Mouse (Mus musculus): ENCODE data around the gene Eif4e2. TPM values are rescaled to one million over a fixed set of nuclear protein-coding genes. Genes with fewer than 3 reads are reported as not detected.

Eif4e2 gene
- polyA plus RNA-seq, 1 experiment from 2014 or later = 131 TPM

DNA sequence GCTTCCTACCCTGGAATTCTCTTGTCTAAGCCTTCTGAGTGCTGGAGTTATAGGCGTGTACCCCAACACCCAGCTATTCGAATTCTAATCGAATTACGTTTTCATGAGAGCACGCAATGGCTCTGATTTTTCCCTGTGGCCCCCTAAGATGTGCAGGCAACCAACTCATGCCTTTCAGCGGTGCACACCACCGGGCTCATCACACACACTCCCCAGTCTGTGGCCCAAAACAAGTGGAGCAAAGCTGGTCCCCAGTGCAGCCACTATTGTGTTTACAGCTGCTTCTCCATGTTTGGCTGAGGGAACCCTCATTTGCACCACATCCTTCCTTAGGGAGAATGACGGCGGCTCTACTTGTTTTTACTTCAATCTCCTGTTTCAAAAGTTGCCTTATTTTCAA, 49.5 kb downstream of the Eif4e2 start:
- DNase-seq (ENCODE audit: low spot score) (no peak), ATAC-seq (replicated peaks; ENCODE audit: low FRiP score, low TSS enrichment, low read depth) (no peak)
- Histone ChIP-seq H3K36me3 (ENCODE audit: control insufficient read depth, insufficient read depth, low read length) (no peaks in the 10 kb centered on the region), H3K4me2 (ENCODE audit: low read length) (no peak overlapping the region), H3K4me3 (ENCODE audit: low read depth, low read length) (no peak overlapping the region), H3K27ac (ENCODE audit: low read depth) (no peak overlapping the region), H3K9ac (ENCODE audit: low read length) (no peak overlapping the region), H3K4me1 (replicated peaks; ENCODE audit: control insufficient read depth, insufficient read depth, low read length) (peaks cover 9% of the 10 kb centered on the region; the same call in 1 of the 2 replicates), H3K9me3 (ENCODE audit: control insufficient read depth, low read length) (no peaks in the 10 kb centered on the region), H3K27me3 (replicated peaks; ENCODE audit: control insufficient read depth, insufficient read depth, low read length) (peaks cover 83% of the 10 kb centered on the region)
- WGBS = 5% methylated on average over 9 of the region's 9 CpGs

DNA sequence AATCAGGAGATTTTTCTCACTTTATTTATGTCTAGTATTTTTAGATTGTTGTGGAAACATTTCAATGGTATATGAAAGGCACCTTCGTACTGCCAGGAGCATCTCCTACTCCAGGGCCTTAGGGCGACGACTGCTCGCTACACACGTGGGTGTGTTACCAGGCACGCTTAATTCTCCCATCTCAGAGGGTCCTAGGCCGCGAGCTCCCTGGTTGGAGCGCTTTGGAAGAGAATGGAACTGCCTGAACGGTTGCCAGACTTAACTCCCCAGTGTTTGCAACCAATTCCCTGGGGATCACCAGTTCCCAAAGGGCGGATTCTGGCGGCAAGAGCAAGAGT, 50.1 kb downstream of the Eif4e2 start:
- WGBS = under 1% methylated on average over 12 of the region's 12 CpGs
- DNase-seq (ENCODE audit: low spot score) (no peak), ATAC-seq (replicated peaks; ENCODE audit: low FRiP score, low TSS enrichment, low read depth) (no peak)
- Histone ChIP-seq H3K4me3 (ENCODE audit: low read depth, low read length) (peak overlapping the region; percentile 44), H3K4me2 (ENCODE audit: low read length) (peak overlapping the region; percentile 94), H3K4me1 (replicated peaks; ENCODE audit: control insufficient read depth, insufficient read depth, low read length) (peaks cover 9% of the 10 kb centered on the region; the same call in 1 of the 2 replicates), H3K36me3 (ENCODE audit: control insufficient read depth, insufficient read depth, low read length) (no peaks in the 10 kb centered on the region), H3K27me3 (replicated peaks; ENCODE audit: control insufficient read depth, insufficient read depth, low read length) (peaks cover 79% of the 10 kb centered on the region), H3K9me3 (ENCODE audit: control insufficient read depth, low read length) (no peaks in the 10 kb centered on the region), H3K27ac (ENCODE audit: low read depth) (no peak overlapping the region), H3K9ac (ENCODE audit: low read length) (no peak overlapping the region)

DNA sequence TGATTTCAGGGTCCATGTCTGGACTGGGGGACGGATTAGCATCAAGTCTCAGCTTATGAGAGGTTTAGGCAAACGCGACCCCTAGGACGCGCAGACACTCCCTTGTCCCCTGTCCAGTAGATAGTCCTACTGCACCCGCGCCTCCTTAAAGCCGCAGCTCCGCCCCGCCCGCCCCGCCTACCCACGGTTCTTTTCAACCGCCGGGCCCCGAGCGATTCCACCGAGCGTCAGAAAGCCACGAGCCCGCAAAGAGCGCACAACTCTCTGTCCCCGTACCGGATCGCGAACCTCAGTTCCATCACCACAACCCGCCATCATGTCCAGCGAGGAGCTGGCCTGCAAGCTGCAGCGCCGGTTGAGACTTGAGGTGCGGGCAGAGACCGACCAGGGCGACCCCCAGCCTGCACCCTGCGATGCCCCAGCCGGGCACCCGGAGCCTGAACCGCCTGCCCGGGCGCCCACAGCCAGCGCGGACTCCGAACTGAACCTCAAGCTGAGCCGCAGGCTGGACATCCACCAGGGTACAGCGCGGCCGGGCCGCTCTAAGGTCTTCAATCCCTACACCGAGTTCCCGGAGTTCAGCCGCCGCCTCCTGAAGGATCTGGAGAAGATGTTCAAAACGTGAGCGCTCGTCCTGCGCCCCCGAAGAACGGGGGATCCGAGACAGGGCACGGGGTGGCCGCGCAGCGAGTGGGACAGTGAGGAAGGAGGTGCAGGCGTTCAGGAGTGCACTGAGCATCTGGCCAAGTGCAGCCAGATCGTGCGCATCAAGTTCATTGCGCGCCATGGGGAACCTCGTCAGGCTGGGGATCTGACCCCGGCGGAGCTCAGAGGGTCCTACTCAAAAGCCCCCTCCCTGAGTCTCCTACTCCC, 50.7 kb downstream of the Eif4e2 start, which contains the start of gene Efhd1:
Gene Efhd1, plus strand, starts transcription at position 230 of the 873 bp plus-strand sequence.
- no peak for ATAC-seq (replicated peaks; ENCODE audit: low FRiP score, low TSS enrichment, low read depth)

DNA sequence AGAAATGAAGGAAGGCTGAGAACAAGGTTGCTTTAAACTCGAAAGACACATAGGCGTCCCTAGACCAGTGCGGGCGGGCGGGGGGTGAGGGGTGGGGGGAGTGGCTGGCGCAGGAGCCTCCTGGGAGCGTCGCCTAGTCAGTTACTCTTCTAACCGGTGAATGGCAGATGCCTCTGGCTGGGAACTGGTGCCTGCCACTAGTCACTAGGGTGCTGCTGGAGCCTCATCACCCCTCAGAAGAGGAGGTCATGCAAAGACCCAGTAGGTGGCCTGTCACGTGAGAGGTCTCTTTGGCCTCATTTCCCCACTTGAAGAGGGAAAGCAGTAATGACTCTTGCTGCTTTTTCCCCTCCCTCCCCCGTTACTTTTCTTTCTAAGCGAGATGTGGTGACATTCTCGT, 51.5 kb downstream of the Eif4e2 start:
- WGBS = under 1% methylated on average over 13 of the region's 13 CpGs
- DNase-seq (ENCODE audit: low spot score) (no peak), ATAC-seq (replicated peaks; ENCODE audit: low FRiP score, low TSS enrichment, low read depth) (no peak)
- peak overlapping the region; percentile 44; the same call in 1 of the 2 replicates for H3K4me3 ChIP-seq (ENCODE audit: low read depth, low read length)
- H3K4me1 ChIP-seq (replicated peaks; ENCODE audit: control insufficient read depth, insufficient read depth, low read length) = peaks cover 9% of the 10 kb centered on the region; the same call in 1 of the 2 replicates
- no peak overlapping the region for H3K9ac ChIP-seq (ENCODE audit: low read length)
- no peaks in the 10 kb centered on the region for H3K36me3 ChIP-seq (ENCODE audit: control insufficient read depth, insufficient read depth, low read length)
- H3K4me2 ChIP-seq (ENCODE audit: low read length) = peak overlapping the region; percentile 94
- H3K9me3 ChIP-seq (ENCODE audit: control insufficient read depth, low read length) = no peaks in the 10 kb centered on the region
- H3K27ac ChIP-seq (ENCODE audit: low read depth) = no peak overlapping the region
- peaks cover 66% of the 10 kb centered on the region for H3K27me3 ChIP-seq (replicated peaks; ENCODE audit: control insufficient read depth, insufficient read depth, low read length)

More for the DNA sequence above, 50.7 kb downstream of the Eif4e2 start, which contains the start of gene Efhd1:
- DNase-seq (ENCODE audit: low spot score) = peak; percentile 80
- H3K36me3 ChIP-seq (ENCODE audit: control insufficient read depth, insufficient read depth, low read length) = no peaks in the 10 kb centered on the region
- peaks cover 9% of the 10 kb centered on the region; the same call in 1 of the 2 replicates for H3K4me1 ChIP-seq (replicated peaks; ENCODE audit: control insufficient read depth, insufficient read depth, low read length)
- peak within 1 kb of the TSS; percentile 44 for H3K4me3 ChIP-seq (ENCODE audit: low read depth, low read length)
- peaks cover 73% of the 10 kb centered on the region for H3K27me3 ChIP-seq (replicated peaks; ENCODE audit: control insufficient read depth, insufficient read depth, low read length)
- no peaks in the 10 kb centered on the region for H3K9me3 ChIP-seq (ENCODE audit: control insufficient read depth, low read length)
- peak within 1 kb of the TSS; percentile 94 for H3K4me2 ChIP-seq (ENCODE audit: low read length)
- under 1% methylated on average over 70 of the region's 70 CpGs for WGBS
- H3K27ac ChIP-seq (ENCODE audit: low read depth) = no peak within 1 kb of the TSS
- peak within 1 kb of the TSS; percentile 35; the same call in 1 of the 2 replicates for H3K9ac ChIP-seq (ENCODE audit: low read length)

DNA sequence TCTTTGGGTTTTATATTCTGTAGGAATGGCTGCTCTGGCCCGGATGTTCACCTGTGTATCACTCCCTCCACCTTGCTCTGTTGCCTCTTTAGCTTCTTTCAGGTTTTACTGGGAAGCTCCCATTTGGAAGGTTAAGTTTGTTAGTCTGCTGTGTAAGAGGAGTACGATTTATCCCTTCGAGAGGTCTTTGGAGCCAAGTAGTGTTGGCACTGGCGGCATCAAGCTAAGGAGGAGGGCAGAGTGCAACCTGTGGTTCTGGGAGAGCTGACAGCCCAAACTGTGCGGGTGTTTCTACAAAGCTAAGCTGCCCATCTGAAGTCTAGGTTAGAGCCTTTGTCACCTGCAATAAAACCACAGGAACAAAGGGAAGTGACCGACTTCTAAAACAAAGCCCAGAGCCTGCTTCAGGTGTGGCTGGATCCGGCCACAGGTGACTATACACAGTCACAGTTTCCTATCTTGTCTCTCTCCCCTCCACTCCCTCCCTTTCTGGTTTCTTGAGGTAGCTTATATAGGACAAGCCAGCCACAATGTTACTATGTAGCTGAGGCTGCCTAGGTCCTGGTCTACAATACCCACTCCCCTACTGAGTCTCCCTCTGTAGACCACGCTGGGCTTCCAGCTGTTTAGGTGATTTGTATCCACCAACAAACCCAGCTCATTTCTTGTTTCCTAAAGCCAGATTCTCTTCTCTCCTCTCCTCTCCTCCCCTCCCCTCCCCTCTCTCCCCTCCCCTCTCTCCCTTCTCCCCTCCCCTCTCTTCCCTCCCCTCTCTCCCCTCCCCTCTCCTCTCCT, 52.8 kb downstream of the Eif4e2 start:
- H3K9ac ChIP-seq (ENCODE audit: low read length) = no peak overlapping the region
- H3K4me1 ChIP-seq (replicated peaks; ENCODE audit: control insufficient read depth, insufficient read depth, low read length) = peaks cover 16% of the 10 kb centered on the region; the same call in 1 of the 2 replicates
- no peak overlapping the region for H3K27ac ChIP-seq (ENCODE audit: low read depth)
- peaks cover 64% of the 10 kb centered on the region for H3K27me3 ChIP-seq (replicated peaks; ENCODE audit: control insufficient read depth, insufficient read depth, low read length)
- no peaks in the 10 kb centered on the region for H3K9me3 ChIP-seq (ENCODE audit: control insufficient read depth, low read length)
- 31% methylated on average over 8 of the region's 8 CpGs for WGBS
- no peak for ATAC-seq (replicated peaks; ENCODE audit: low FRiP score, low TSS enrichment, low read depth)
- no peak overlapping the region for H3K4me3 ChIP-seq (ENCODE audit: low read depth, low read length)
- H3K36me3 ChIP-seq (ENCODE audit: control insufficient read depth, insufficient read depth, low read length) = no peaks in the 10 kb centered on the region
- DNase-seq (ENCODE audit: low spot score) = no peak
- H3K4me2 ChIP-seq (ENCODE audit: low read length) = no peak overlapping the region

DNA sequence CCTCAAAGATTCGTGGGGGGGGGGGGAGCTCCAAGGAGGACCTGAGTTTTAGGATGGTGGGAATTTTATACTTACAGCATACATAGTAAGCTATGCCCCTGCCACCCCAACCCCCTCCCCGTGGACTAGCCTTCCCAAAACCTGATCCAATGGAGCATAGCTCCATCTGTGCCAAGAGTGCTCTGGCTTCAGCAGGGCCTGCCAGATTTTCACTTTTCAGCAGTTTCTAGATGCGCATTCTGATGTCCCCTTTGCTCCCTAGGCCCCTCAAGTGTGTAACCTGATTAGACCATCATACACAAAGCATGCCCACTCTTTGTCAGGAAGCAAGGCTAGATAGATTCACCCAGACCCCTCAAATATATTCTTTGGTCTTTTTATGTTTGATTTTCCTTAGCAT, 56.5 kb downstream of the Eif4e2 start:
- no peak for DNase-seq (ENCODE audit: low spot score)
- WGBS = 41% methylated on average over 3 of the region's 3 CpGs
- H3K9me3 ChIP-seq (ENCODE audit: control insufficient read depth, low read length) = no peaks in the 10 kb centered on the region
- no peaks in the 10 kb centered on the region for H3K36me3 ChIP-seq (ENCODE audit: control insufficient read depth, insufficient read depth, low read length)
- peaks cover 26% of the 10 kb centered on the region for H3K27me3 ChIP-seq (replicated peaks; ENCODE audit: control insufficient read depth, insufficient read depth, low read length)
- H3K9ac ChIP-seq (ENCODE audit: low read length) = no peak overlapping the region
- H3K4me1 ChIP-seq (replicated peaks; ENCODE audit: control insufficient read depth, insufficient read depth, low read length) = peaks cover 9% of the 10 kb centered on the region; the same call in 1 of the 2 replicates
- no peak overlapping the region for H3K4me3 ChIP-seq (ENCODE audit: low read depth, low read length)
- H3K4me2 ChIP-seq (ENCODE audit: low read length) = no peak overlapping the region
- ATAC-seq (replicated peaks; ENCODE audit: low FRiP score, low TSS enrichment, low read depth) = no peak
- no peak overlapping the region for H3K27ac ChIP-seq (ENCODE audit: low read depth)

DNA sequence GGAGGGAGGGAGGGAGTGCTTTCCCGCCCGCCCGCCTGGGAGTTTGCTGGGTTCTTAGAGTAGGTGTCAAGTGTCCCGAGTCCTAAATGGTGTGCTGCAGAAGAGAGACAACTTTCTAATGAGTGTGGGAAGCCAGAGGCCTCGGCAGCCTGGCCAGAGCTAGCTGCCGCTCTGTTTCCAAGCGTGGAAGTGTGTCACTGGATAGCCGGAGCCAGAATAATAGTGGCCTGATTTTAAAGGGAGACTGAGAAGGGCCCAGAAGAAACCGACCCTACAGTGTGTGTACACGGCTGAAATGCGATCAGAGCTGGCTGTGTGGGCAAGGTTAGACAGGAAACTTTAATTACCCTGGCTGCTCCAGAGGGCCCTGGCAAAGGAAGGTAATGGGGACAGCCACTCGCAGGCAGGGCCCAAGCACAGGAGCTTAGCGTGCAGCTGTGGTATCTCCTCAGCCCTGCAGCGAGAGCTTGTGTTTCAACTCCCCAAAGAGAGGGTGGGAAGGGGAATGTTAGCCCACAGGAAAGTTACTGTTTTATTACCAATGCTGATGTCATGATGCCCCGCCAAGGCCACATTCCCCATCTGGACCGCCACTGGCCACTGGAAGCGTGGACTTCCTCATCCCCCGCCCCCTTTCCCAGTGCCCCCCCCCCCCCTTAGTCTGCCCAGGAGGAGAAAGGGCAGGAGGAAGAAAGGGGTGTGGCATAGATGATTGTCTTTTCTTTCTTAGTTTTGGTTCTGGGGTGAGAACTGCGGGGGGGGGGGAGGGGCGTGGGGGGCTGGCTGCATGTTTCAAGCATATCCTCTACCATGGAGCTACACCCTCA, 57.1 kb downstream of the Eif4e2 start:
- peaks cover 20% of the 10 kb centered on the region for H3K27me3 ChIP-seq (replicated peaks; ENCODE audit: control insufficient read depth, insufficient read depth, low read length)
- no peaks in the 10 kb centered on the region for H3K36me3 ChIP-seq (ENCODE audit: control insufficient read depth, insufficient read depth, low read length)
- 16% methylated on average over 20 of the region's 20 CpGs for WGBS
- no peak overlapping the region for H3K9ac ChIP-seq (ENCODE audit: low read length)
- DNase-seq (ENCODE audit: low spot score) (no peak), ATAC-seq (replicated peaks; ENCODE audit: low FRiP score, low TSS enrichment, low read depth) (peak; percentile 37)
- H3K9me3 ChIP-seq (ENCODE audit: control insufficient read depth, low read length) = no peaks in the 10 kb centered on the region
- H3K4me3 ChIP-seq (ENCODE audit: low read depth, low read length) = no peak overlapping the region
- peak overlapping the region; percentile 28 for H3K4me2 ChIP-seq (ENCODE audit: low read length)
- H3K4me1 ChIP-seq (replicated peaks; ENCODE audit: control insufficient read depth, insufficient read depth, low read length) = peaks cover 8% of the 10 kb centered on the region; the same call in 1 of the 2 replicates
- no peak overlapping the region for H3K27ac ChIP-seq (ENCODE audit: low read depth)

DNA sequence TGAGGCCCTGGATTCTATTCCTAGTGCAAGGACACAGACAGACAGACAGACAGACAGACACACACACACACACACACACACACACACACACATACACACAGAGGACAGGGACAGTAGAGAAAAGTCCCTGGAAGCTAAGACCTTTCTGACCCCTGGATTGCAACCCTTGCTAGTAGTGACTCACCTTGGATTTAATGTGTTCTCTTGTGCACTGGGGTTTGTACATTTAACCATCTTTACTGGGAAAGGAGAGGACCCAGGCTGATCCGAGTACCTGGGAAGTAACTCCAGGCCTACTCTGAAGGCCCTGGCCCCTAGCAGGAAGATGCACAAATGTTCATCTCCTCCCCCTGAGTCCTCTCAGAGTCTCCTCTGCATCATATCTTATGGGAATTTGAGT, 57.9 kb downstream of the Eif4e2 start:
- Histone ChIP-seq H3K4me1 (replicated peaks; ENCODE audit: control insufficient read depth, insufficient read depth, low read length) (peaks cover 8% of the 10 kb centered on the region; the same call in 1 of the 2 replicates), H3K27me3 (replicated peaks; ENCODE audit: control insufficient read depth, insufficient read depth, low read length) (peaks cover 13% of the 10 kb centered on the region), H3K27ac (ENCODE audit: low read depth) (no peak overlapping the region), H3K9ac (ENCODE audit: low read length) (no peak overlapping the region), H3K36me3 (ENCODE audit: control insufficient read depth, insufficient read depth, low read length) (no peaks in the 10 kb centered on the region), H3K4me3 (ENCODE audit: low read depth, low read length) (no peak overlapping the region), H3K9me3 (ENCODE audit: control insufficient read depth, low read length) (no peaks in the 10 kb centered on the region), H3K4me2 (ENCODE audit: low read length) (no peak overlapping the region)
- WGBS = 76% methylated on average over 1 of the region's 1 CpGs
- ATAC-seq (replicated peaks; ENCODE audit: low FRiP score, low TSS enrichment, low read depth) (no peak), DNase-seq (ENCODE audit: low spot score) (no peak)

Measured in intestine, embryonic 14.5 days (tissue).